Mouse (Mus musculus) spleen, adult 18-20 months (tissue): ENCODE results near the gene Zfp524.
"Not testable (repeated sequence)": the region's sequence is repeated elsewhere in the genome, so short reads cannot be mapped to it uniquely, and the experiment has no call there.

Experiments
- DNase-seq, 2 experiments: peaks; one replicate each; pipeline ENCODE4 v3.0.0; 2022; ENCODE audit warnings: mixed read lengths in 2 of 2

Zfp524 gene

GRCm38 (mm10) chr7:5016057-5016456 lies 1.8 kb downstream of the Zfp524 start:
- no peak for DNase-seq

DNA sequence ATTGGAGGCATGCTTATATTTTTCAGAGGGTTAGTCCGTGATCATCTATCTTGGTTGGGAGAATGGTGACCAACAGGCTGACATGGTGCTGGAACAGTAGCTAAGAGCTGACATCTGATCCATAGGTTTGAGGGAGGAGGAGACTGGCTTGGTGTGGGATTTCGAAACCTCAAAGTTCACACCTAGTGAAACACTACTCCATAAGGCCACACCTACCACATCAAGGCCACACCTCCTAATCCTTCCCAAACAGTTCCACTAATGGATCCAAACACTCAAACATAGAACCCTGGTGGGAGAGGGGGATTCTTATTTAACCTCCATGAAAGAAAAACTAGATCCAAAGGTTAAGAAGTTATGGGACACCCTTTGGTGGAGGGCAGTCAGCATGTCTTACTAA lies 2.7 kb downstream of the Zfp524 start:
- no peak for DNase-seq

DNA sequence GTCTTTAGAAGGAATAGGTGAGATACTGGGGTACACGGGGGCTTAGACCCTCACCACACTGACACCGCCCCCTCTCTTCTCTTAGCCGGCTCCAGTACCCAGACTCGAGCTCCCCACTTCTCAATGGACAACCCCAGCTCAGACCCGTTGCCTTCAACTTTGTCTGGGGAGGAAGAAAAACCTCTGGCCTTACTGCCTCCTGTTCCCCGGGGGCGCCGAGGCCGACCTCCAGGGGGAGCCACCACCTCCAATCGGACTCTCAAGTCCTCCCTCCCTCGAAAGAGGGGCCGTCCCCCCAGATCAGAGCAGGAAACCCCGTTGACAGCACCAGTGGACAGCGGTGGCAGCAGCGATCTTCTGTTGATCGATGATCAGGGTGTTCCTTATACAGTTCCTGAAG lies 3.1 kb downstream of the Zfp524 start:
- DNase-seq, result no peak

GRCm38 (mm10) chr7:5017931-5018330 lies 3.7 kb downstream of the Zfp524 start:
- no peak for DNase-seq

- DNase-seq, result not testable (repeated sequence)
Observed at GRCm38 (mm10) chr7:5019576-5019975, 5.4 kb downstream of the Zfp524 start.

- DNase-seq, result peak; percentile 96 to 99
Observed at GRCm38 (mm10) chr7:5020000-5020681, 5.9 kb downstream of the Zfp524 start, which contains the start of the genes Zfp865 and Ccdc106. Zfp865 (plus strand) TSS chr7:5020376. Ccdc106 (plus strand) TSS chr7:5020553.

DNA sequence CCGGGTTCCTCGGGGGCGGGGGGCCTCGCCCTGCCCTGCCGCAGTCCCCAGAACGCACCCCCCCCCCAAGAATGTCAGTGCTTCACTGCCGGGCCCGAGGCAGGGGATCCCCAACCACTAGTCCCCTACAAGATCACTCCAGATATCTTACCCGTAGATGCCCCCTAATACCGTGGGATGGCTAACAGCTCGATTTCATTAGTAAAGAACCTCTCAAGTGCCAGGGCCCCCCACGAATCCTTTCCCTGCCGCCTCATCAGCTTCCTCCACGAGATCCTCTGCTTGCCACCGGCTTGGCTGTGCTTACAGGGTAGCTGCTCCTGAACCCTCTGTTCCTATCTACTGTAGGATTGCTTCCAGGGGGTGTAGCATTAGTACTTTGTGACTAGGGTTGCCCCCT lies 6.5 kb downstream of the Zfp524 start:
- no peak for DNase-seq

GRCm38 (mm10) chr7:5021197-5021596 lies 7.0 kb downstream of the Zfp524 start:
- no peak for DNase-seq

DNA sequence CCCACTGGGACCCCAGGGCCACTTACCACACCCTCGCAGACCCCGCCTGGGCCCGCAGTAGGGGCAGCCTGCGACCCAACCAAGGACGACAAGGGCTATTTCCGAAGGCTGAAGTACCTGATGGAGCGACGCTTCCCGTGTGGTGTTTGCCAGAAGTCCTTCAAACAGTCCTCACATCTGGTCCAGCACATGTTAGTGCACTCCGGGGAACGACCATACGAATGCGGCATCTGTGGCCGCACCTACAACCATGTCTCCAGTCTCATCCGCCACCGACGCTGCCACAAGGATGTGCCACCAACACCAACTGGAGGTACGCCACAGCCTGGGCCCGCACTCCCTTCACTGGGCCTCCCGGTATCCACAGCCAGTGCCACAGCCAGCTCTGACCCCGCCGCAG lies 15.3 kb downstream of the Zfp524 start:
- DNase-seq, result no peak

GRCm38 (mm10) chr7:5029946-5030345 lies 15.7 kb downstream of the Zfp524 start:
- no peak for DNase-seq

DNA sequence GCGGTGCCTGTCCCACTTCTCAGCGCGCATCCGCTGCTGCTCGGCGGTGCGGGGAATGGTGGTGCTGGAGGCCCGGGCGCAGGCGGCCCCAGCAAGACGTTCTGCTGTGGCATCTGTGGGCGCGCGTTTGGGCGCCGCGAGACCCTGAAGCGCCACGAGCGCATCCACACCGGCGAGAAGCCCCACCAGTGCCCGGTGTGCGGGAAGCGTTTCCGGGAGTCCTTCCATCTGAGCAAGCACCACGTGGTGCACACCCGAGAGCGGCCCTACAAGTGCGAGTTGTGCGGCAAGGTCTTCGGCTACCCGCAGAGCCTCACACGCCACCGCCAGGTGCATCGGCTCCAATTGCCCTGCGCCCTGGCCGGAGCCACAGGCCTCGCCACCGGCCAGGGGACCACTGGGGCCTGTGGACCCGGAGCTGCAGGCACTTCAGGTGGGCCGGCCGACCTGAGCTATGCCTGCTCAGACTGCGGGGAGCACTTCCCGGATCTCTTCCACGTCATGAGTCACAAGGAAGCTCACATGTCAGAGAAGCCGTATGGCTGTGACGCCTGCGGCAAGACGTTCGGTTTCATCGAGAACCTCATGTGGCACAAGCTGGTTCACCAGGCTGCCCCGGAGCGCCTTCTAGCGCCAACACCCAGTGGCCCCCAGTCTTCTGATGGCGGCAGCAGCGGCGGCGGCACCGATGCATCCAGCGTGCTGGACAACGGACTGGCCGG lies 16.5 kb downstream of the Zfp524 start:
- no peak for DNase-seq

GRCm38 (mm10) chr7:5031496-5031895 lies 17.3 kb downstream of the Zfp524 start:
- DNase-seq, result no peak

DNA sequence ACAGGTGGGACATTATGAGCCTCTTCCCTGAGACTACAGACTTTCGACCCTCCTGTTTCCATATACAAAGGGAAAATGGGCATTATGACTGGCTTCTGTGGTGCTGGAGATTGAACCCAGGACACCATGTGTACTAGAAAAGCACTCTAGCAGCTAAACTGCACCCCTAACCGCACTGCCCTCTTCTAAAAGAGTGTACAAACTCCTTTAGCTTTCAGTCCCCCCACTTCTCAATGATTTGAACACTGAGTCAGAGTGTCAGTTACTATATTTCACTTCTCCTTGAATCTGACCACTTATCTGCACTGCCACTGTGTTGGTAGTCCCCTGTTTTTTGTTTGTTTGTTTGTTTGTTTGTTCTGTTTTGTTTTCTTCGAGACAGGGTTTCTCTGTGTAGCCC lies 19.6 kb downstream of the Zfp524 start, which contains the start of gene 4632433K11Rik:
4632433K11Rik (plus strand) TSS at position 301 of the 400 bp plus-strand sequence.
- DNase-seq, result no peak

- DNase-seq, result no peak
Observed at GRCm38 (mm10) chr7:5035628-5036027, 21.4 kb downstream of the Zfp524 start.

- no peak for DNase-seq
Observed at GRCm38 (mm10) chr7:5036136-5036535, 21.9 kb downstream of the Zfp524 start.

- no peak for DNase-seq
Observed at GRCm38 (mm10) chr7:5037026-5037425, 22.8 kb downstream of the Zfp524 start.

- DNase-seq, result no peak
Observed at GRCm38 (mm10) chr7:5037467-5037866, 23.3 kb downstream of the Zfp524 start.

DNA sequence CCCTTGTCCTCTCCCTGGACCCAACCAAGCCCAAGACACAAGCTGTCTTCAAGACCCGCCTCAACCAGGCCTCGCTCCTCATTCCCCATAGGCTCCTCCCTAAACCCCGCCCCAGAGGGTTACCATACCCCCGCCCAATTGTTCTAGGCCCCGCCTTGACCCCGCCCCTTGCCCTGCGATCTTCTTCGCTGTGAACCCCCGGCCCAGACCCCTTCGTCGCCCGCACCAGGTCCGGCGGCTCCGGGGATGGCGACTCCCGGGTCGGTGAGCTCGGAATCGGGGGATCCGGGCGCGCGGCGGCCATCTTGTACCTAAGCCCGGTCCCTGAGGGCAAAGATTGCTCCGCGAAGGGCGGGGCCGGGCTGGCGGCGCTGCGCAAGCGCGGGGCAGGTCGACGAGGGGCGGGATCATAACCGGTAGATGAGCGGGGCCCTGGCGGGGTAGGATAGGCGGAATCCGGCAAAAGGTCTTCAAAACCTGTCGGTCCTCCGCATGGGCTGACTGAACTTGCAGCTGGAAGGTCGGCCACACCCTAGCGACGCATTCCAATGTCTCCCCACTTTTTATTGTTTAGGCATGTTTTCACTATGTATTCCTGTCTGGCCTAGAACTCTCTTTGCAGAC lies 24.0 kb downstream of the Zfp524 start, which contains the start of gene Zfp784:
Zfp784 (minus strand) TSS at position 338 of the 624 bp plus-strand sequence.
- DNase-seq, result peak; percentile 88 to 94

- no peak for DNase-seq
Observed at GRCm38 (mm10) chr7:5038940-5039339, 24.7 kb downstream of the Zfp524 start.

- DNase-seq, result no peak
Observed at GRCm38 (mm10) chr7:5044981-5045380, 30.8 kb downstream of the Zfp524 start.

- no peak for DNase-seq
Observed at GRCm38 (mm10) chr7:5046112-5046511, 31.9 kb downstream of the Zfp524 start.

DNA sequence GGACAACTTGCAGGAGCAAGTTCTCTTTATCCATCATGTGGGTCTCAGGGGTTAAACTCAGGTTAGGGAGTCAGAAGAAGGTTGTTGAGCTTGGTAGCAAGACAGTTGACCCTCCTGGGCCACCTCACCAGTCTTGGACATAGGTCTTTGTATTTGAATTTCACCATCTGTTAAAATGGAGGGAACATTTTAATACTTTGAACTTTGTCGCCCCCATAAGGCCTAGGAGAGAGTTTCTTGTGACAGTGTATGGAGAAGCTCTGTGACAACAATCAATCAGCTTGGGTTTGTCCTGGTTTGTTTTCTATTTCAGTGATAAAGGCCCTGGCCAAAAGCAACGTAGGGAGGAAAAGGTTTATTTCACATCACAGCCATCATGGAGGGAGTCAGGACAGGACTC lies 33.1 kb downstream of the Zfp524 start:
- DNase-seq, result no peak
